Mouse (Mus musculus): ENCODE data around the gene Zfpm1. TPM values are rescaled to one million over a fixed set of nuclear protein-coding genes. Genes with fewer than 3 reads are reported as not detected.

The Zfpm1 gene
- total RNA-seq, 1 experiment from 2014 or later = 22.4 TPM

Other genes starting within 250 kb of the Zfpm1 start
- gene Trhr2, start 78.6 kb downstream of the Zfpm1 start, total RNA-seq (2021) = not detected in 2 replicates
- gene Zc3h18, start 94.5 kb downstream of the Zfpm1 start, total RNA-seq (2021) = 49.8 and 52.2 TPM in 2 replicates
- not detected in 2 replicates for gene Il17c, start 139.9 kb downstream of the Zfpm1 start, total RNA-seq (2021)
- gene Cyba, start 150.8 kb downstream of the Zfpm1 start, total RNA-seq (2021) = 25.4 and 27.0 TPM in 2 replicates
- gene Mvd, start 161.3 kb downstream of the Zfpm1 start, total RNA-seq (2021) = 53.6 and 78.3 TPM in 2 replicates
- not detected in 2 replicates for gene Snai3, start 178.6 kb downstream of the Zfpm1 start, total RNA-seq (2021)
- gene Rnf166, start 193.9 kb downstream of the Zfpm1 start, total RNA-seq (2021) = 65.3 and 66.5 TPM in 2 replicates
- 20.6 and 24.7 TPM in 2 replicates for gene Ctu2, start 194.0 kb downstream of the Zfpm1 start, total RNA-seq (2021)